Mouse (Mus musculus): ENCODE data around the gene Mipep. TPM values are rescaled to one million over a fixed set of nuclear protein-coding genes. Genes with fewer than 3 reads are reported as not detected.

Gene Mipep
- polyA plus RNA-seq, 1 experiment from 2014 or later: 24.0 TPM

GRCm38 (mm10) chr14:60856913-60857300 lies 72.5 kb downstream of the Mipep start:
- 55% methylated on average over 7 of the region's 7 CpGs for WGBS
- no peaks in the 10 kb centered on the region for H3K27me3 ChIP-seq (ENCODE audit: low read depth, poor library complexity, severe bottlenecking)
- DNase-seq (ENCODE audit: low spot score): no peak
- H3K36me3 ChIP-seq: peaks cover 32% of the 10 kb centered on the region
- no peaks in the 10 kb centered on the region for H3K9me3 ChIP-seq (replicated peaks)
- peaks cover 22% of the 10 kb centered on the region; the same call in 1 of the 2 replicates for H3K4me1 ChIP-seq
- 0 out of 2 replicates have a peak overlapping the region, but pooled peaks have one; percentile 8 for H3K27ac ChIP-seq
- H3K4me3 ChIP-seq: no peak overlapping the region

GRCm38 (mm10) chr14:60863396-60863795 lies 79.0 kb downstream of the Mipep start:
- H3K27ac ChIP-seq: no peak overlapping the region
- no peaks in the 10 kb centered on the region for H3K9me3 ChIP-seq (replicated peaks)
- 14% methylated on average over 3 of the region's 3 CpGs for WGBS
- peaks cover 35% of the 10 kb centered on the region for H3K4me1 ChIP-seq
- no peaks in the 10 kb centered on the region for H3K36me3 ChIP-seq
- no peak for DNase-seq (ENCODE audit: low spot score)
- no peaks in the 10 kb centered on the region for H3K27me3 ChIP-seq (ENCODE audit: low read depth, poor library complexity, severe bottlenecking)
- no peak overlapping the region for H3K4me3 ChIP-seq

GRCm38 (mm10) chr14:60866399-60866798 lies 82.0 kb downstream of the Mipep start:
- 60% methylated on average over 11 of the region's 11 CpGs for WGBS
- peaks cover 29% of the 10 kb centered on the region for H3K4me1 ChIP-seq
- no peaks in the 10 kb centered on the region for H3K27me3 ChIP-seq (ENCODE audit: low read depth, poor library complexity, severe bottlenecking)
- H3K4me3 ChIP-seq: no peak overlapping the region
- H3K36me3 ChIP-seq: peaks cover 6% of the 10 kb centered on the region; the same call in 1 of the 2 replicates
- no peak overlapping the region for H3K27ac ChIP-seq
- H3K9me3 ChIP-seq (replicated peaks): no peaks in the 10 kb centered on the region
- DNase-seq (ENCODE audit: low spot score): peak; percentile 44

GRCm38 (mm10) chr14:60868325-60868724 lies 84.0 kb downstream of the Mipep start:
- H3K36me3 ChIP-seq: peaks cover 21% of the 10 kb centered on the region
- WGBS: 44% methylated on average over 9 of the region's 9 CpGs
- no peak overlapping the region for H3K4me3 ChIP-seq

GRCm38 (mm10) chr14:60871831-60872230 lies 87.5 kb downstream of the Mipep start:
- Histone ChIP-seq H3K9me3 (replicated peaks) (no peaks in the 10 kb centered on the region), H3K27ac (no peak overlapping the region), H3K27me3 (ENCODE audit: low read depth, poor library complexity, severe bottlenecking) (no peaks in the 10 kb centered on the region), H3K36me3 (peaks cover 26% of the 10 kb centered on the region), H3K4me1 (peaks cover 3% of the 10 kb centered on the region; the same call in 1 of the 2 replicates), H3K4me3 (no peak overlapping the region)
- DNase-seq (ENCODE audit: low spot score): no peak
- WGBS: 95% methylated on average over 8 of the region's 8 CpGs

More at GRCm38 (mm10) chr14:60868325-60868724, 84.0 kb downstream of the Mipep start:
- Histone ChIP-seq H3K27me3 (ENCODE audit: low read depth, poor library complexity, severe bottlenecking) (no peaks in the 10 kb centered on the region), H3K27ac (no peak overlapping the region), H3K4me1 (peaks cover 20% of the 10 kb centered on the region), H3K9me3 (replicated peaks) (no peaks in the 10 kb centered on the region)
- DNase-seq (ENCODE audit: low spot score): no peak

GRCm38 (mm10) chr14:60882106-60882505 lies 97.7 kb downstream of the Mipep start:
- no peak for DNase-seq (ENCODE audit: low spot score)
- 0 out of 2 replicates have a peak, but pooled peaks cover 3% of the 10 kb centered on the region for H3K9me3 ChIP-seq (replicated peaks)
- H3K4me3 ChIP-seq: no peak overlapping the region
- peaks cover 12% of the 10 kb centered on the region for H3K36me3 ChIP-seq
- H3K27me3 ChIP-seq (ENCODE audit: low read depth, poor library complexity, severe bottlenecking): no peaks in the 10 kb centered on the region
- no peak overlapping the region for H3K27ac ChIP-seq
- WGBS: 78% methylated on average over 5 of the region's 5 CpGs
- peaks cover 4% of the 10 kb centered on the region; the same call in 1 of the 2 replicates for H3K4me1 ChIP-seq

- no peaks in the 10 kb centered on the region for H3K27me3 ChIP-seq (ENCODE audit: low read depth, poor library complexity, severe bottlenecking)
- H3K4me1 ChIP-seq: peaks cover 4% of the 10 kb centered on the region; the same call in 1 of the 2 replicates
- 49% methylated on average over 4 of the region's 4 CpGs for WGBS
- 0 out of 2 replicates have a peak, but pooled peaks cover 3% of the 10 kb centered on the region for H3K9me3 ChIP-seq (replicated peaks)
- DNase-seq (ENCODE audit: low spot score): no peak
- H3K36me3 ChIP-seq: peaks cover 13% of the 10 kb centered on the region
- no peak overlapping the region for H3K27ac ChIP-seq
- H3K4me3 ChIP-seq: no peak overlapping the region
Measured at GRCm38 (mm10) chr14:60882681-60883080, 98.3 kb downstream of the Mipep start.

GRCm38 (mm10) chr14:60885361-60885950 lies 101.1 kb downstream of the Mipep start:
- Histone ChIP-seq H3K9me3 (replicated peaks) (0 out of 2 replicates have a peak, but pooled peaks cover 3% of the 10 kb centered on the region), H3K4me1 (peaks cover 4% of the 10 kb centered on the region; the same call in 1 of the 2 replicates), H3K36me3 (peaks cover 21% of the 10 kb centered on the region), H3K27ac (no peak overlapping the region), H3K27me3 (ENCODE audit: low read depth, poor library complexity, severe bottlenecking) (no peaks in the 10 kb centered on the region), H3K4me3 (no peak overlapping the region)
- no peak for DNase-seq (ENCODE audit: low spot score)
- WGBS: 41% methylated on average over 6 of the region's 6 CpGs

GRCm38 (mm10) chr14:60893882-60894281 lies 109.5 kb downstream of the Mipep start:
- H3K27ac ChIP-seq: no peak overlapping the region
- no peaks in the 10 kb centered on the region for H3K27me3 ChIP-seq (ENCODE audit: low read depth, poor library complexity, severe bottlenecking)
- DNase-seq (ENCODE audit: low spot score): no peak
- H3K9me3 ChIP-seq (replicated peaks): no peaks in the 10 kb centered on the region
- WGBS: 94% methylated on average over 10 of the region's 10 CpGs
- H3K4me1 ChIP-seq: peaks cover 4% of the 10 kb centered on the region; the same call in 1 of the 2 replicates
- H3K4me3 ChIP-seq: no peak overlapping the region
- H3K36me3 ChIP-seq: no peaks in the 10 kb centered on the region

- H3K9me3 ChIP-seq (replicated peaks): no peaks in the 10 kb centered on the region
- H3K4me3 ChIP-seq: no peak overlapping the region
- 0 out of 2 replicates have a peak overlapping the region, but pooled peaks have one; percentile 9 for H3K27ac ChIP-seq
- H3K4me1 ChIP-seq: peaks cover 4% of the 10 kb centered on the region; the same call in 1 of the 2 replicates
- no peaks in the 10 kb centered on the region for H3K36me3 ChIP-seq
- 82% methylated on average over 19 of the region's 19 CpGs for WGBS
- H3K27me3 ChIP-seq (ENCODE audit: low read depth, poor library complexity, severe bottlenecking): no peaks in the 10 kb centered on the region
- no peak for DNase-seq (ENCODE audit: low spot score)
Measured at GRCm38 (mm10) chr14:60895172-60896000, 111.0 kb downstream of the Mipep start.

GRCm38 (mm10) chr14:60898086-60898667 lies 113.8 kb downstream of the Mipep start:
- no peaks in the 10 kb centered on the region for H3K9me3 ChIP-seq (replicated peaks)
- H3K27ac ChIP-seq: no peak overlapping the region
- WGBS: 88% methylated on average over 5 of the region's 5 CpGs
- no peaks in the 10 kb centered on the region for H3K27me3 ChIP-seq (ENCODE audit: low read depth, poor library complexity, severe bottlenecking)
- no peak for DNase-seq (ENCODE audit: low spot score)
- no peak overlapping the region for H3K4me3 ChIP-seq
- peaks cover 4% of the 10 kb centered on the region; the same call in 1 of the 2 replicates for H3K4me1 ChIP-seq
- no peaks in the 10 kb centered on the region for H3K36me3 ChIP-seq

- no peak overlapping the region for H3K27ac ChIP-seq
- 41% methylated on average over 4 of the region's 4 CpGs for WGBS
Measured at GRCm38 (mm10) chr14:60904501-60904900, 120.1 kb downstream of the Mipep start.

More at GRCm38 (mm10) chr14:60904501-60904900, 120.1 kb downstream of the Mipep start:
- Histone ChIP-seq H3K4me1 (no peaks in the 10 kb centered on the region; the same call in 1 of the 2 replicates), H3K4me3 (no peak overlapping the region), H3K27me3 (ENCODE audit: low read depth, poor library complexity, severe bottlenecking) (no peaks in the 10 kb centered on the region), H3K9me3 (replicated peaks) (no peaks in the 10 kb centered on the region), H3K36me3 (peaks cover 16% of the 10 kb centered on the region)
- DNase-seq (ENCODE audit: low spot score): no peak

All from limb, embryonic 10.5 days (tissue).